Mouse (Mus musculus) midbrain, embryonic 15.5 days (tissue): ENCODE results near the gene Tmem143. TPM values are rescaled to one million over a fixed set of nuclear protein-coding genes. Genes with fewer than 3 reads are reported as not detected.
"Not testable (repeated sequence)": the region's sequence is repeated elsewhere in the genome, so short reads cannot be mapped to it uniquely, and the experiment has no call there.

Source experiments
- ATAC-seq: fragments of 200-750 bp; cut with Nextera tagmentation; replicated peaks from 2 replicates; pipeline ENCODE4 v1.8.0; 2017; ENCODE audit warnings: moderate TSS enrichment
- H3K27ac ChIP-seq: fragments of 300-500 bp; sonication (generic); 2 replicates; pipeline ENCODE4 v1.5.1; 2015; ENCODE audit warnings: mild to moderate bottlenecking, inconsistent platforms
- H3K27me3 ChIP-seq: fragments of 300-500 bp; sonication (generic); replicated peaks from 2 replicates; pipeline ENCODE4 v1.6.1; 2015; ENCODE audit warnings: inconsistent platforms
- H3K36me3 ChIP-seq: fragments of 300-500 bp; sonication (generic); replicated peaks from 2 replicates; pipeline ENCODE4 v1.6.1; 2015; ENCODE audit warnings: inconsistent platforms
- H3K4me1 ChIP-seq: fragments of 300-500 bp; sonication (generic); 2 replicates; pipeline ENCODE4 v1.6.1; 2015; ENCODE audit warnings: inconsistent platforms
- H3K4me2 ChIP-seq: fragments of 300-500 bp; sonication (generic); 2 replicates; pipeline ENCODE4 v1.6.1; 2015; ENCODE audit warnings: inconsistent platforms, mild to moderate bottlenecking, moderate library complexity
- H3K4me3 ChIP-seq: fragments of 300-500 bp; sonication (generic); 2 replicates; pipeline ENCODE4 v1.5.1; 2015; ENCODE audit warnings: mild to moderate bottlenecking, inconsistent platforms
- H3K9ac ChIP-seq: fragments of 300-500 bp; sonication (generic); 2 replicates; pipeline ENCODE4 v1.6.1; 2015; ENCODE audit warnings: mild to moderate bottlenecking, inconsistent platforms
- H3K9me3 ChIP-seq: fragments of 300-500 bp; sonication (generic); 2 replicates; pipeline ENCODE4 v1.6.1; 2016; ENCODE audit warnings: inconsistent platforms
- WGBS: fragments of 180-500 bp; shearing (Covaris S2); methylation state at CpG from one replicate; pipeline ENCODE4 v1.1.7; 2015; ENCODE audit warnings: mixed read lengths; 5-methylcytosine and 5-hydroxymethylcytosine counted together
- polyA plus RNA-seq: library from polyadenylated mRNA; unstranded; fragments of >200 nt; fragmentation: Nextera tagmentation; extraction: Ambion mirVana; gene quantifications from 2 replicates; pipeline ENCODE4 v1.2.1, GENCODE M21; 2015

Tmem143 gene
- polyA plus RNA-seq, 1 experiment from 2014 or later = 10.2 TPM

GRCm38 (mm10) chr7:45869787-45870186 lies 27.0 kb upstream of the Tmem143 start:
- Histone ChIP-seq H3K36me3 (no peaks in the 10 kb centered on the region; the same call in 1 of the 2 replicates), H3K4me2 (peak overlapping the region; percentile 87), H3K27ac (peak overlapping the region; percentile 14), H3K27me3 (no peaks in the 10 kb centered on the region), H3K9me3 (no peaks in the 10 kb centered on the region), H3K4me1 (peaks cover 61% of the 10 kb centered on the region), H3K9ac (peak overlapping the region; percentile 90), H3K4me3 (peak overlapping the region; percentile 68)
- no peak for ATAC-seq
- WGBS = 5% methylated on average over 14 of the region's 14 CpGs

- peak; percentile 31 for ATAC-seq
- H3K4me1 ChIP-seq = peaks cover 66% of the 10 kb centered on the region
Measured at GRCm38 (mm10) chr7:45870282-45871058, 26.3 kb upstream of the Tmem143 start.

GRCm38 (mm10) chr7:45872624-45873023 lies 24.1 kb upstream of the Tmem143 start, which contains the start of gene Kdelr1:
Kdelr1 (plus strand) TSS chr7:45872772.
- Histone ChIP-seq H3K4me1 (peaks cover 57% of the 10 kb centered on the region), H3K27ac (peak within 1 kb of the TSS; percentile 83), H3K36me3 (peaks cover 11% of the 10 kb centered on the region; the same call in 1 of the 2 replicates), H3K27me3 (no peaks in the 10 kb centered on the region), H3K4me3 (peak within 1 kb of the TSS; percentile 64), H3K4me2 (peak within 1 kb of the TSS; percentile 59), H3K9ac (peak within 1 kb of the TSS; percentile 66), H3K9me3 (no peaks in the 10 kb centered on the region)
- under 1% methylated on average over 18 of the region's 18 CpGs for WGBS
- ATAC-seq = peak; percentile 61

More at GRCm38 (mm10) chr7:45870282-45871058, 26.3 kb upstream of the Tmem143 start:
- H3K27ac ChIP-seq = peak overlapping the region; percentile 68
- 1% methylated on average over 30 of the region's 30 CpGs for WGBS
- peak overlapping the region; percentile 90 for H3K9ac ChIP-seq
- H3K4me3 ChIP-seq = peak overlapping the region; percentile 68
- H3K9me3 ChIP-seq = no peaks in the 10 kb centered on the region
- no peaks in the 10 kb centered on the region for H3K27me3 ChIP-seq
- no peaks in the 10 kb centered on the region; the same call in 1 of the 2 replicates for H3K36me3 ChIP-seq
- peak overlapping the region; percentile 87 for H3K4me2 ChIP-seq

GRCm38 (mm10) chr7:45873061-45873947 lies 23.4 kb upstream of the Tmem143 start:
- H3K4me2 ChIP-seq = peak overlapping the region; percentile 59
- H3K4me3 ChIP-seq = peak overlapping the region; percentile 64
- H3K27me3 ChIP-seq = no peaks in the 10 kb centered on the region
- 3% methylated on average over 28 of the region's 28 CpGs for WGBS
- peak; percentile 22 for ATAC-seq
- H3K27ac ChIP-seq = peak overlapping the region; percentile 83
- peaks cover 50% of the 10 kb centered on the region for H3K4me1 ChIP-seq
- peaks cover 12% of the 10 kb centered on the region; the same call in 1 of the 2 replicates for H3K36me3 ChIP-seq
- H3K9me3 ChIP-seq = no peaks in the 10 kb centered on the region
- peak overlapping the region; percentile 66 for H3K9ac ChIP-seq

- Histone ChIP-seq H3K4me2 (no peak overlapping the region), H3K4me3 (no peak overlapping the region), H3K9me3 (no peaks in the 10 kb centered on the region), H3K27ac (no peak overlapping the region), H3K4me1 (peaks cover 22% of the 10 kb centered on the region), H3K27me3 (no peaks in the 10 kb centered on the region), H3K36me3 (peaks cover 34% of the 10 kb centered on the region), H3K9ac (no peak overlapping the region)
- 95% methylated on average over 7 of the region's 7 CpGs for WGBS
- ATAC-seq = no peak
Measured at GRCm38 (mm10) chr7:45876895-45877294, 19.8 kb upstream of the Tmem143 start.

GRCm38 (mm10) chr7:45878278-45878677 lies 18.5 kb upstream of the Tmem143 start, which contains the start of gene Grin2d:
Grin2d (minus strand) TSS chr7:45878378.
- H3K4me3 ChIP-seq, H3K27me3 ChIP-seq, H3K4me2 ChIP-seq, H3K27ac ChIP-seq, H3K9me3 ChIP-seq, H3K9ac ChIP-seq, ATAC-seq: not testable (repeated sequence)
- WGBS = 91% methylated on average over 1 of the region's 1 CpGs
- Histone ChIP-seq H3K4me1 (peaks cover 22% of the 10 kb centered on the region), H3K36me3 (peaks cover 46% of the 10 kb centered on the region)

GRCm38 (mm10) chr7:45880531-45880930 lies 16.2 kb upstream of the Tmem143 start:
- H3K4me2 ChIP-seq = no peak overlapping the region
- no peak overlapping the region for H3K27ac ChIP-seq
- H3K36me3 ChIP-seq = peaks cover 51% of the 10 kb centered on the region
- no peak for ATAC-seq
- no peak overlapping the region for H3K9ac ChIP-seq
- H3K4me1 ChIP-seq = 0 out of 2 replicates have a peak, but pooled peaks cover 2% of the 10 kb centered on the region
- no peak overlapping the region for H3K4me3 ChIP-seq
- no peaks in the 10 kb centered on the region for H3K9me3 ChIP-seq
- H3K27me3 ChIP-seq = no peaks in the 10 kb centered on the region
- 98% methylated on average over 4 of the region's 4 CpGs for WGBS

GRCm38 (mm10) chr7:45881011-45881410 lies 15.7 kb upstream of the Tmem143 start:
- Histone ChIP-seq H3K27ac (no peak overlapping the region), H3K4me3 (no peak overlapping the region), H3K4me1 (no peaks in the 10 kb centered on the region), H3K27me3 (no peaks in the 10 kb centered on the region), H3K9ac (no peak overlapping the region), H3K36me3 (peaks cover 54% of the 10 kb centered on the region), H3K9me3 (no peaks in the 10 kb centered on the region), H3K4me2 (no peak overlapping the region)
- ATAC-seq = no peak
- WGBS = 91% methylated on average over 2 of the region's 2 CpGs

- 63% methylated on average over 3 of the region's 3 CpGs for WGBS
- no peak overlapping the region for H3K9ac ChIP-seq
- no peak overlapping the region for H3K27ac ChIP-seq
- no peak overlapping the region for H3K4me3 ChIP-seq
- H3K27me3 ChIP-seq = no peaks in the 10 kb centered on the region
- H3K4me1 ChIP-seq = no peaks in the 10 kb centered on the region
- H3K36me3 ChIP-seq = peaks cover 16% of the 10 kb centered on the region; the same call in 1 of the 2 replicates
- no peak for ATAC-seq
- H3K9me3 ChIP-seq = no peaks in the 10 kb centered on the region
- no peak overlapping the region for H3K4me2 ChIP-seq
Measured at GRCm38 (mm10) chr7:45887246-45887645, 9.5 kb upstream of the Tmem143 start.

- Histone ChIP-seq H3K36me3 (no peaks in the 10 kb centered on the region), H3K4me3 (no peak overlapping the region), H3K4me2 (no peak overlapping the region), H3K9ac (no peak overlapping the region), H3K27ac (no peak overlapping the region), H3K4me1 (peaks cover 8% of the 10 kb centered on the region), H3K27me3 (no peaks in the 10 kb centered on the region), H3K9me3 (no peaks in the 10 kb centered on the region)
- ATAC-seq = no peak
- WGBS = 74% methylated on average over 2 of the region's 2 CpGs
Measured at GRCm38 (mm10) chr7:45892651-45893050, 4.1 kb upstream of the Tmem143 start.

- no peaks in the 10 kb centered on the region for H3K9me3 ChIP-seq
- H3K4me2 ChIP-seq = peak overlapping the region; percentile 87
- no peaks in the 10 kb centered on the region for H3K36me3 ChIP-seq
- H3K27ac ChIP-seq = no peak overlapping the region
- no peaks in the 10 kb centered on the region for H3K27me3 ChIP-seq
- peak; percentile 43 for ATAC-seq
- WGBS = 77% methylated on average over 6 of the region's 6 CpGs
- no peak overlapping the region for H3K9ac ChIP-seq
- H3K4me1 ChIP-seq = peaks cover 14% of the 10 kb centered on the region
- peak overlapping the region; percentile 55 for H3K4me3 ChIP-seq
Measured at GRCm38 (mm10) chr7:45895931-45896516, 717 bp upstream of the Tmem143 start.
